Mouse (Mus musculus): Measurements from ENCODE around the gene Lyar.

- TF ChIP-seq E2F4 (IDR thresholded peaks at IDR 0.05; ENCODE audit: insufficient read depth) (no peak), TCF3 (IDR thresholded peaks at IDR 0.05; ENCODE audit: insufficient read length, low read depth) (no peak), POLR2A (IDR thresholded peaks at IDR 0.05; ENCODE audit: insufficient read length, low read depth) (no peak), MYOG (IDR thresholded peaks at IDR 0.05; ENCODE audit: control insufficient read depth in 1 of 3, insufficient read depth in 1 of 3, insufficient read length in 2 of 3, low read depth in 2 of 3) (no peak), MAX (IDR thresholded peaks at IDR 0.05; ENCODE audit: low read depth) (no peak)
Observed at GRCm38 (mm10) chr5:38275771-38276170, 55.5 kb downstream of the Lyar start, which contains the start of gene Otop1.
